Mouse (Mus musculus): ENCODE measurements around the gene Spns2. TPM values are rescaled to one million over a fixed set of nuclear protein-coding genes. Genes with fewer than 3 reads are reported as not detected.

Spns2 gene
- polyA plus RNA-seq, 1 experiment from 2014 or later: 1.8 TPM

DNA sequence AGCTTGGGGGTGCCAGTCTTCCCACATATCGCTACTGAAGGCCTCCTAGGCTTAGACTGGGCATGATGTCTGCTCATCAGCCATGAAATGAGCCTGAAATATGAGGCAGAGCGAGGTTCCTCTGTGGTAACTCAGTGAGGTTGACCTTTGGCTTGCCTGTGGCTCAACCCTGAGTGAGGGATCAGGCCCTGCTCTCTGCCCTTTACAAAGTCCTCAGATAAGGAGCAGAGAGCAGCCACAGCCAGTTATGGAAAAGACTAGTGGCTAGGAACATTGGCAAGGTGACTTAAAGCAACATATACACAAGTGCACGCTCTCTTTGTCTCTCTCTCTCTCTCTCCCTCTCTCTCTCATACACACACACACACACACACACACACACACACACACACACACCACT lies 14.8 kb downstream of the Spns2 start:
- Histone ChIP-seq H3K4me2 (ENCODE audit: low read depth, low read length) (no peak overlapping the region), H3K4me3 (ENCODE audit: low read length) (no peak overlapping the region), H3K27ac (ENCODE audit: low read length) (no peak overlapping the region), H3K4me1 (ENCODE audit: control insufficient read depth, insufficient read depth, low read length) (peaks cover 8% of the 10 kb centered on the region), H3K36me3 (ENCODE audit: control insufficient read depth, insufficient read depth) (no peaks in the 10 kb centered on the region), H3K27me3 (ENCODE audit: control insufficient read depth, insufficient read depth, low read length) (no peaks in the 10 kb centered on the region), H3K9ac (ENCODE audit: low read length) (no peak overlapping the region), H3K9me3 (replicated peaks; ENCODE audit: control insufficient read depth, low read length) (no peaks in the 10 kb centered on the region)
- no peak for ATAC-seq (replicated peaks; ENCODE audit: extremely low read depth, insufficient read depth, low FRiP score)
- 74% methylated on average over 3 of the region's 3 CpGs for WGBS

- Histone ChIP-seq H3K36me3 (ENCODE audit: control insufficient read depth, insufficient read depth) (no peaks in the 10 kb centered on the region), H3K4me3 (ENCODE audit: low read length) (no peak overlapping the region), H3K9me3 (replicated peaks; ENCODE audit: control insufficient read depth, low read length) (no peaks in the 10 kb centered on the region), H3K4me1 (ENCODE audit: control insufficient read depth, insufficient read depth, low read length) (peaks cover 20% of the 10 kb centered on the region), H3K27ac (ENCODE audit: low read length) (no peak overlapping the region), H3K4me2 (ENCODE audit: low read depth, low read length) (no peak overlapping the region), H3K27me3 (ENCODE audit: control insufficient read depth, insufficient read depth, low read length) (no peaks in the 10 kb centered on the region), H3K9ac (ENCODE audit: low read length) (no peak overlapping the region)
- WGBS: 83% methylated on average over 4 of the region's 4 CpGs
- no peak for ATAC-seq (replicated peaks; ENCODE audit: extremely low read depth, insufficient read depth, low FRiP score)
These were observed 16.2 kb downstream of the Spns2 start for GRCm38 (mm10) chr11:72473540-72473939.

- Histone ChIP-seq H3K36me3 (ENCODE audit: control insufficient read depth, insufficient read depth) (no peaks in the 10 kb centered on the region), H3K4me3 (ENCODE audit: low read length) (no peak overlapping the region), H3K27me3 (ENCODE audit: control insufficient read depth, insufficient read depth, low read length) (no peaks in the 10 kb centered on the region), H3K27ac (ENCODE audit: low read length) (no peak overlapping the region), H3K4me2 (ENCODE audit: low read depth, low read length) (no peak overlapping the region), H3K9me3 (replicated peaks; ENCODE audit: control insufficient read depth, low read length) (no peaks in the 10 kb centered on the region), H3K9ac (ENCODE audit: low read length) (no peak overlapping the region), H3K4me1 (ENCODE audit: control insufficient read depth, insufficient read depth, low read length) (peaks cover 36% of the 10 kb centered on the region)
- 70% methylated on average over 6 of the region's 6 CpGs for WGBS
- no peak for ATAC-seq (replicated peaks; ENCODE audit: extremely low read depth, insufficient read depth, low FRiP score)
These were observed 18.3 kb downstream of the Spns2 start for GRCm38 (mm10) chr11:72471381-72471780.

DNA sequence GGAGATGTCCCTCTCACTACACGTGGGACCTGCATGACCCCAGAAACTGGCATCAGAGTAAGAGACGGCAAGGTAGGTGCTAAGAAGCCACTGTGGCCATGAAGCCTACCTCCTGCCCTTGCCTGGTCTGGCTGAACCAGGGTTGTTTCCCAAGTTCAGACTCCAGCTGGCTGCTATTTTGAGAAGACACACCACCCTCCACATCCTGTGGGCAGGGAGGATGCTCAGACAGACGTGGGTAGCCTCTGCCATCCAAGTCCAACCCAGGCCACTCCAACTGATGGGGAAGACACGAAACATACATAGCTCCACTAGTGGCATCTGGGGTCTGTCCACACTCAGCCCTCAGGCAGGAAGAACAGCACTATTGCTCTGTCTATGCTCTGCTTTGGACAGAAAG lies 19.7 kb downstream of the Spns2 start:
- Histone ChIP-seq H3K4me1 (ENCODE audit: control insufficient read depth, insufficient read depth, low read length) (peaks cover 41% of the 10 kb centered on the region), H3K9me3 (replicated peaks; ENCODE audit: control insufficient read depth, low read length) (no peaks in the 10 kb centered on the region), H3K27me3 (ENCODE audit: control insufficient read depth, insufficient read depth, low read length) (no peaks in the 10 kb centered on the region), H3K27ac (ENCODE audit: low read length) (peak overlapping the region; percentile 60), H3K4me3 (ENCODE audit: low read length) (no peak overlapping the region), H3K4me2 (ENCODE audit: low read depth, low read length) (no peak overlapping the region), H3K9ac (ENCODE audit: low read length) (no peak overlapping the region), H3K36me3 (ENCODE audit: control insufficient read depth, insufficient read depth) (no peaks in the 10 kb centered on the region)
- 36% methylated on average over 4 of the region's 4 CpGs for WGBS
- ATAC-seq (replicated peaks; ENCODE audit: extremely low read depth, insufficient read depth, low FRiP score): no peak

GRCm38 (mm10) chr11:72469217-72469616 lies 20.5 kb downstream of the Spns2 start:
- no peak overlapping the region for H3K4me3 ChIP-seq (ENCODE audit: low read length)
- peak overlapping the region; percentile 79 for H3K27ac ChIP-seq (ENCODE audit: low read length)
- peaks cover 41% of the 10 kb centered on the region for H3K4me1 ChIP-seq (ENCODE audit: control insufficient read depth, insufficient read depth, low read length)
- H3K36me3 ChIP-seq (ENCODE audit: control insufficient read depth, insufficient read depth): no peaks in the 10 kb centered on the region
- no peaks in the 10 kb centered on the region for H3K9me3 ChIP-seq (replicated peaks; ENCODE audit: control insufficient read depth, low read length)
- no peaks in the 10 kb centered on the region for H3K27me3 ChIP-seq (ENCODE audit: control insufficient read depth, insufficient read depth, low read length)
- ATAC-seq (replicated peaks; ENCODE audit: extremely low read depth, insufficient read depth, low FRiP score): peak; percentile 82
- H3K9ac ChIP-seq (ENCODE audit: low read length): no peak overlapping the region
- no peak overlapping the region for H3K4me2 ChIP-seq (ENCODE audit: low read depth, low read length)
- 13% methylated on average over 5 of the region's 5 CpGs for WGBS

DNA sequence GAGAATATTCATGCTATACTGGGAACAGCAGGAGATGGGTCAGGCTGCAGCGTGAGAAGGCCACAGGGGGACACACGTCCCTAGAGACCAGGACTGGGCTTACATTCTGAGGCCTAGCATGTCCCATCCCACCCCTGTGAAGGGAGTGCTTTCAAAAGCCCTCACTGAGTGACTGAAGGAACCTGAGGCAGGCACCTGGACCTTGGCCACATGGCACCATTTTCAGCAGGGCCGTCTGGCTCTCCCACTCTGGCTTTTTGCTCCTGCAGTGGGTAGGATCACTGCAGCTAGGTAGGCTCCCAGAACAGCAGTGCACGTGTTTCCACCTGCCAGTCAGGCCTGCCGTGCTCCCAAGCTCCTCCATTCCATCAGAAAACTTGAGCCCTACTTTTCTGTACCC lies 21.2 kb downstream of the Spns2 start:
- H3K9ac ChIP-seq (ENCODE audit: low read length): 0 out of 2 replicates have a peak overlapping the region, but pooled peaks have one; percentile 12
- H3K4me1 ChIP-seq (ENCODE audit: control insufficient read depth, insufficient read depth, low read length): peaks cover 41% of the 10 kb centered on the region
- no peaks in the 10 kb centered on the region for H3K36me3 ChIP-seq (ENCODE audit: control insufficient read depth, insufficient read depth)
- no peak overlapping the region for H3K4me3 ChIP-seq (ENCODE audit: low read length)
- no peak for ATAC-seq (replicated peaks; ENCODE audit: extremely low read depth, insufficient read depth, low FRiP score)
- 77% methylated on average over 5 of the region's 5 CpGs for WGBS
- no peaks in the 10 kb centered on the region for H3K9me3 ChIP-seq (replicated peaks; ENCODE audit: control insufficient read depth, low read length)
- H3K4me2 ChIP-seq (ENCODE audit: low read depth, low read length): no peak overlapping the region
- no peaks in the 10 kb centered on the region for H3K27me3 ChIP-seq (ENCODE audit: control insufficient read depth, insufficient read depth, low read length)
- peak overlapping the region; percentile 79 for H3K27ac ChIP-seq (ENCODE audit: low read length)

- Histone ChIP-seq H3K36me3 (ENCODE audit: control insufficient read depth, insufficient read depth) (no peaks in the 10 kb centered on the region), H3K27ac (ENCODE audit: low read length) (peak overlapping the region; percentile 72), H3K4me2 (ENCODE audit: low read depth, low read length) (peak overlapping the region; percentile 41), H3K27me3 (ENCODE audit: control insufficient read depth, insufficient read depth, low read length) (no peaks in the 10 kb centered on the region), H3K4me1 (ENCODE audit: control insufficient read depth, insufficient read depth, low read length) (peaks cover 41% of the 10 kb centered on the region), H3K9me3 (replicated peaks; ENCODE audit: control insufficient read depth, low read length) (no peaks in the 10 kb centered on the region), H3K9ac (ENCODE audit: low read length) (peak overlapping the region; percentile 15; the same call in 1 of the 2 replicates), H3K4me3 (ENCODE audit: low read length) (no peak overlapping the region)
- WGBS: 11% methylated on average over 11 of the region's 11 CpGs
- ATAC-seq (replicated peaks; ENCODE audit: extremely low read depth, insufficient read depth, low FRiP score): peak; percentile 49; the same call in 1 of the 2 replicates
These were observed 22.8 kb downstream of the Spns2 start for GRCm38 (mm10) chr11:72466694-72467507.

- H3K27ac ChIP-seq (ENCODE audit: low read length): peak overlapping the region; percentile 72
- no peak overlapping the region for H3K4me3 ChIP-seq (ENCODE audit: low read length)
- H3K36me3 ChIP-seq (ENCODE audit: control insufficient read depth, insufficient read depth): no peaks in the 10 kb centered on the region
- H3K9me3 ChIP-seq (replicated peaks; ENCODE audit: control insufficient read depth, low read length): no peaks in the 10 kb centered on the region
- peaks cover 41% of the 10 kb centered on the region for H3K4me1 ChIP-seq (ENCODE audit: control insufficient read depth, insufficient read depth, low read length)
- peak overlapping the region; percentile 41; the same call in 1 of the 2 replicates for H3K4me2 ChIP-seq (ENCODE audit: low read depth, low read length)
- 56% methylated on average over 11 of the region's 11 CpGs for WGBS
- no peak overlapping the region for H3K9ac ChIP-seq (ENCODE audit: low read length)
- 0 out of 2 replicates have a peak, but pooled peaks have one; percentile 15 for ATAC-seq (replicated peaks; ENCODE audit: extremely low read depth, insufficient read depth, low FRiP score)
- H3K27me3 ChIP-seq (ENCODE audit: control insufficient read depth, insufficient read depth, low read length): no peaks in the 10 kb centered on the region
These were observed 23.6 kb downstream of the Spns2 start for GRCm38 (mm10) chr11:72465978-72466693.

DNA sequence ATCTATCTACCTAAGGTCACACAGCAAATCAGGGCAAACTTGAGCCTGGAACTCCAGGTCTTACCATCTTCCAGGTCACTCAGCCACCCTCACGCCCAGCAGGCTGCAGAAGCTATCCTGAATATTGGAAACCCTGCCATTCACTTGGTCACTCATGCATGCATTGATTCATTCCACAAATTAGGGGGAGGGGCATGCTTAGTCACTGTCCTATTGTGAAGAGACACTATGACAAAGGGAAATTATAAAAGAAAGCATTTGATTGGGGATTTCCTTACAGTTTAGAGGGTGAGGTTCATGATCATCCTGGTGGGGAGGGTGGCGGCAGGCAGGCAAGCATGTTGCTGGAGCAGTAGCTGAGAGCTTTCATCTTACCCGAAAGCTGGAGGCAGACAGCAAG lies 24.9 kb downstream of the Spns2 start:
- no peak overlapping the region for H3K27ac ChIP-seq (ENCODE audit: low read length)
- ATAC-seq (replicated peaks; ENCODE audit: extremely low read depth, insufficient read depth, low FRiP score): no peak
- peaks cover 41% of the 10 kb centered on the region for H3K4me1 ChIP-seq (ENCODE audit: control insufficient read depth, insufficient read depth, low read length)

More for the DNA sequence above, 24.9 kb downstream of the Spns2 start:
- H3K36me3 ChIP-seq (ENCODE audit: control insufficient read depth, insufficient read depth): no peaks in the 10 kb centered on the region
- H3K9ac ChIP-seq (ENCODE audit: low read length): no peak overlapping the region
- no peaks in the 10 kb centered on the region for H3K9me3 ChIP-seq (replicated peaks; ENCODE audit: control insufficient read depth, low read length)
- H3K4me2 ChIP-seq (ENCODE audit: low read depth, low read length): no peak overlapping the region
- no peaks in the 10 kb centered on the region for H3K27me3 ChIP-seq (ENCODE audit: control insufficient read depth, insufficient read depth, low read length)
- WGBS: 81% methylated on average over 3 of the region's 3 CpGs
- no peak overlapping the region for H3K4me3 ChIP-seq (ENCODE audit: low read length)

Measured in heart, embryonic 16.5 days (tissue).